Mouse (Mus musculus): ENCODE results near the gene Olfr1112. TPM values are rescaled to one million over a fixed set of nuclear protein-coding genes. Genes with fewer than 3 reads are reported as not detected.

Olfr1112 gene
- not detected in 2 replicates for polyA plus RNA-seq (2012; ENCODE audit: low replicate concordance)

GRCm38 (mm10) chr2:87187498-87187897, at the start of gene Olfr1112:
Gene Olfr1112, plus strand, starts transcription at chr2:87187798.

GRCm38 (mm10) chr2:87140200-87140599, 47.4 kb upstream of the Olfr1112 start, which contains the start of gene Olfr1110:
Gene Olfr1110, minus strand, starts transcription at chr2:87140300.

DNA sequence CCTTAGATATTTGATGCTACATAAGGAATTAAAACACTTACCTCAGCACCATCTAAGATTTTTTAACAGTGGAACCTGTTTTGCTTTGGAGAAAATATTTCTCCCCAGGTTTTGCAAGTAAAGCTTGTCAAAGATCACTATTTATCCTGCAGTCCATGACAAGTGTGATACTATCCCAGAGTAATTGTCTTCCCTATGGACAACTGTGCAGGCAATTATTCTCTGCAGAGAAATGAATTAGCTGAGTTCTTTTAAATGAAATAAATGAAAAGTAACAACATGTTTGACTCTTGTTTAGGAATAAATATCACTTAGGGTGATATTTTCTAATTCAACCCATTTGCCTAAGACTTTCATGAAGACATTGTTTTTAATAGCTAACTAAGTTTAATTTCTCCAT, 35.1 kb upstream of the Olfr1112 start, which contains the start of gene Olfr1111:
TSS of gene Olfr1111 (minus strand) at position 101 of the 400 bp plus-strand sequence.

GRCm38 (mm10) chr2:87208670-87209069, 21.1 kb downstream of the Olfr1112 start, which contains the start of gene Olfr1113:
Gene Olfr1113, plus strand, starts transcription at chr2:87208970.

Other genes starting within 250 kb of the Olfr1112 start
- not detected in 2 replicates for gene Olfr1099, start 227.1 kb upstream of the Olfr1112 start, polyA plus RNA-seq (2012; ENCODE audit: low replicate concordance)
- gene Olfr1100, start 207.8 kb upstream of the Olfr1112 start, polyA plus RNA-seq (2012; ENCODE audit: low replicate concordance) = not detected in 2 replicates
- gene Olfr1101, start 196.6 kb upstream of the Olfr1112 start, polyA plus RNA-seq (2012; ENCODE audit: low replicate concordance) = not detected in 2 replicates
- not detected in 2 replicates for gene Olfr1102, start 189.4 kb upstream of the Olfr1112 start, polyA plus RNA-seq (2012; ENCODE audit: low replicate concordance)
- gene Olfr1104, start 160.7 kb upstream of the Olfr1112 start, polyA plus RNA-seq (2012; ENCODE audit: low replicate concordance) = not detected in 2 replicates
- not detected in 2 replicates for gene Olfr1105, start 151.3 kb upstream of the Olfr1112 start, polyA plus RNA-seq (2012; ENCODE audit: low replicate concordance)
- gene Olfr1106, start 135.5 kb upstream of the Olfr1112 start, polyA plus RNA-seq (2012; ENCODE audit: low replicate concordance) = 0.15 TPM in 1 of 2 replicates, not detected in the other
- not detected in 2 replicates for gene Olfr1107, start 112.0 kb upstream of the Olfr1112 start, polyA plus RNA-seq (2012; ENCODE audit: low replicate concordance)
- not detected in 2 replicates for gene Olfr1109, start 91.8 kb upstream of the Olfr1112 start, polyA plus RNA-seq (2012; ENCODE audit: low replicate concordance)
- gene Olfr259, start 73.2 kb upstream of the Olfr1112 start, polyA plus RNA-seq (2012; ENCODE audit: low replicate concordance) = not detected in 2 replicates
- not detected in 2 replicates for gene Olfr1110, start 47.5 kb upstream of the Olfr1112 start, polyA plus RNA-seq (2012; ENCODE audit: low replicate concordance)
- not detected in 2 replicates for gene Olfr1111, start 35.2 kb upstream of the Olfr1112 start, polyA plus RNA-seq (2012; ENCODE audit: low replicate concordance)
- gene Olfr1113, start 21.2 kb downstream of the Olfr1112 start, polyA plus RNA-seq (2012; ENCODE audit: low replicate concordance) = not detected in 2 replicates
- gene Olfr1115, start 60.2 kb downstream of the Olfr1112 start, polyA plus RNA-seq (2012; ENCODE audit: low replicate concordance) = not detected in 2 replicates
- gene Olfr1116, start 79.7 kb downstream of the Olfr1112 start, polyA plus RNA-seq (2012; ENCODE audit: low replicate concordance) = not detected in 2 replicates
- gene Olfr1118, start 119.8 kb downstream of the Olfr1112 start, polyA plus RNA-seq (2012; ENCODE audit: low replicate concordance) = not detected in 2 replicates
- not detected in 2 replicates for gene Olfr1120, start 167.0 kb downstream of the Olfr1112 start, polyA plus RNA-seq (2012; ENCODE audit: low replicate concordance)
- not detected in 2 replicates for gene Olfr1121, start 182.1 kb downstream of the Olfr1112 start, polyA plus RNA-seq (2012; ENCODE audit: low replicate concordance)
- 0.23 TPM in 1 of 2 replicates, not detected in the other for gene Olfr1122, start 198.1 kb downstream of the Olfr1112 start, polyA plus RNA-seq (2012; ENCODE audit: low replicate concordance)
- gene Olfr1123, start 228.8 kb downstream of the Olfr1112 start, polyA plus RNA-seq (2012; ENCODE audit: low replicate concordance) = not detected in 2 replicates
- not detected in 2 replicates for gene Olfr1124, start 242.5 kb downstream of the Olfr1112 start, polyA plus RNA-seq (2012; ENCODE audit: low replicate concordance)

Data from hematopoietic multipotent progenitor cell, adult 10-12 weeks (in vitro differentiated cells).